Mouse (Mus musculus): ENCODE data around the gene Fam98c. TPM values are rescaled to one million over a fixed set of nuclear protein-coding genes. Genes with fewer than 3 reads are reported as not detected.
"Not testable (repeated sequence)": the region's sequence is repeated elsewhere in the genome, so short reads cannot be mapped to it uniquely, and the experiment has no call there.

The Fam98c gene
- polyA plus RNA-seq, 1 experiment from 2014 or later: 19.1 TPM

GRCm38 (mm10) chr7:29146625-29147367, 9.2 kb downstream of the Fam98c start:
- no peaks in the 10 kb centered on the region for H3K4me1 ChIP-seq (ENCODE audit: control insufficient read depth, insufficient read depth, low read length)
- DNase-seq (ENCODE audit: low spot score) (no peak), ATAC-seq (ENCODE audit: insufficient read depth, low FRiP score, low TSS enrichment) (no peak)
- no peak overlapping the region for H3K27ac ChIP-seq (ENCODE audit: low read depth, low read length)
- H3K4me2 ChIP-seq (ENCODE audit: low read depth): no peak overlapping the region
- H3K4me3 ChIP-seq (ENCODE audit: low read depth, low read length): no peak overlapping the region
- no peaks in the 10 kb centered on the region for H3K36me3 ChIP-seq (ENCODE audit: control insufficient read depth, insufficient read depth, low read length)
- no peak overlapping the region for H3K9ac ChIP-seq (ENCODE audit: low read length)
- WGBS: 85% methylated on average over 7 of the region's 7 CpGs
- no peaks in the 10 kb centered on the region for H3K9me3 ChIP-seq (ENCODE audit: control insufficient read depth, low read length)
- no peaks in the 10 kb centered on the region for H3K27me3 ChIP-seq (ENCODE audit: control insufficient read depth, insufficient read depth, low read length)

GRCm38 (mm10) chr7:29144006-29144405, 12.0 kb downstream of the Fam98c start:
- Histone ChIP-seq H3K9ac (ENCODE audit: low read length) (no peak overlapping the region), H3K4me1 (ENCODE audit: control insufficient read depth, insufficient read depth, low read length) (no peaks in the 10 kb centered on the region), H3K27me3 (ENCODE audit: control insufficient read depth, insufficient read depth, low read length) (no peaks in the 10 kb centered on the region), H3K9me3 (ENCODE audit: control insufficient read depth, low read length) (no peaks in the 10 kb centered on the region), H3K36me3 (ENCODE audit: control insufficient read depth, insufficient read depth, low read length) (no peaks in the 10 kb centered on the region), H3K4me3 (ENCODE audit: low read depth, low read length) (no peak overlapping the region), H3K27ac (ENCODE audit: low read depth, low read length) (no peak overlapping the region), H3K4me2 (ENCODE audit: low read depth) (no peak overlapping the region)
- WGBS: 92% methylated on average over 4 of the region's 4 CpGs
- ATAC-seq (ENCODE audit: insufficient read depth, low FRiP score, low TSS enrichment) (no peak), DNase-seq (ENCODE audit: low spot score) (no peak)

- H3K27ac ChIP-seq (ENCODE audit: low read depth, low read length): no peak overlapping the region
- H3K4me1 ChIP-seq (ENCODE audit: control insufficient read depth, insufficient read depth, low read length): no peaks in the 10 kb centered on the region
- 89% methylated on average over 8 of the region's 8 CpGs for WGBS
- H3K36me3 ChIP-seq (ENCODE audit: control insufficient read depth, insufficient read depth, low read length): no peaks in the 10 kb centered on the region
- no peak for DNase-seq (ENCODE audit: low spot score)
- ATAC-seq (ENCODE audit: insufficient read depth, low FRiP score, low TSS enrichment): no peak
- no peak overlapping the region for H3K4me2 ChIP-seq (ENCODE audit: low read depth)
- no peak overlapping the region for H3K4me3 ChIP-seq (ENCODE audit: low read depth, low read length)
- no peak overlapping the region for H3K9ac ChIP-seq (ENCODE audit: low read length)
- H3K9me3 ChIP-seq (ENCODE audit: control insufficient read depth, low read length): no peaks in the 10 kb centered on the region
- H3K27me3 ChIP-seq (ENCODE audit: control insufficient read depth, insufficient read depth, low read length): no peaks in the 10 kb centered on the region
Measured at GRCm38 (mm10) chr7:29141416-29141815, 14.6 kb downstream of the Fam98c start.

- not testable (repeated sequence) for H3K36me3 ChIP-seq (ENCODE audit: control insufficient read depth, insufficient read depth, low read length); H3K27ac ChIP-seq (ENCODE audit: low read depth, low read length); H3K4me1 ChIP-seq (ENCODE audit: control insufficient read depth, insufficient read depth, low read length); H3K9me3 ChIP-seq (ENCODE audit: control insufficient read depth, low read length); H3K4me3 ChIP-seq (ENCODE audit: low read depth, low read length); H3K9ac ChIP-seq (ENCODE audit: low read length); DNase-seq (ENCODE audit: low spot score); ATAC-seq (ENCODE audit: insufficient read depth, low FRiP score, low TSS enrichment); H3K27me3 ChIP-seq (ENCODE audit: control insufficient read depth, insufficient read depth, low read length); H3K4me2 ChIP-seq (ENCODE audit: low read depth)
- 90% methylated on average over 3 of the region's 4 CpGs for WGBS
Measured at GRCm38 (mm10) chr7:29139237-29139636, 16.8 kb downstream of the Fam98c start.

- no peak for DNase-seq (ENCODE audit: low spot score)
- Histone ChIP-seq H3K36me3 (ENCODE audit: control insufficient read depth, insufficient read depth, low read length) (no peaks in the 10 kb centered on the region), H3K9ac (ENCODE audit: low read length) (no peak overlapping the region), H3K27me3 (ENCODE audit: control insufficient read depth, insufficient read depth, low read length) (peaks cover 6% of the 10 kb centered on the region; the same call in 1 of the 2 replicates), H3K4me3 (ENCODE audit: low read depth, low read length) (no peak overlapping the region), H3K9me3 (ENCODE audit: control insufficient read depth, low read length) (no peaks in the 10 kb centered on the region), H3K4me1 (ENCODE audit: control insufficient read depth, insufficient read depth, low read length) (no peaks in the 10 kb centered on the region; the same call in 1 of the 2 replicates), H3K27ac (ENCODE audit: low read depth, low read length) (no peak overlapping the region), H3K4me2 (ENCODE audit: low read depth) (no peak overlapping the region)
- no peak for ATAC-seq (ENCODE audit: insufficient read depth, low FRiP score, low TSS enrichment)
- whole genome bisulfite sequencing: 48% methylated on average over 16 of the region's 16 CpGs
Measured at GRCm38 (mm10) chr7:29137429-29137828, 18.6 kb downstream of the Fam98c start.

- Histone ChIP-seq H3K36me3 (ENCODE audit: control insufficient read depth, insufficient read depth, low read length) (no peaks in the 10 kb centered on the region), H3K4me3 (ENCODE audit: low read depth, low read length) (no peak within 1 kb of the TSS), H3K27me3 (ENCODE audit: control insufficient read depth, insufficient read depth, low read length) (peaks cover 6% of the 10 kb centered on the region; the same call in 1 of the 2 replicates), H3K27ac (ENCODE audit: low read depth, low read length) (no peak within 1 kb of the TSS), H3K4me2 (ENCODE audit: low read depth) (peak within 1 kb of the TSS; percentile 37), H3K9me3 (ENCODE audit: control insufficient read depth, low read length) (no peaks in the 10 kb centered on the region), H3K4me1 (ENCODE audit: control insufficient read depth, insufficient read depth, low read length) (no peaks in the 10 kb centered on the region; the same call in 1 of the 2 replicates), H3K9ac (ENCODE audit: low read length) (peak within 1 kb of the TSS; percentile 26; the same call in 1 of the 2 replicates)
- no peak for DNase-seq (ENCODE audit: low spot score)
- 2% methylated on average over 11 of the region's 20 CpGs for WGBS
- ATAC-seq (ENCODE audit: insufficient read depth, low FRiP score, low TSS enrichment): no peak
Measured at GRCm38 (mm10) chr7:29134693-29135386, 21.2 kb downstream of the Fam98c start, which contains the start of gene Rasgrp4. Gene Rasgrp4, plus strand, starts transcription at chr7:29134851.

- Histone ChIP-seq H3K36me3 (ENCODE audit: control insufficient read depth, insufficient read depth, low read length) (no peaks in the 10 kb centered on the region), H3K4me2 (ENCODE audit: low read depth) (peak overlapping the region; percentile 37), H3K27me3 (ENCODE audit: control insufficient read depth, insufficient read depth, low read length) (peaks cover 6% of the 10 kb centered on the region; the same call in 1 of the 2 replicates), H3K4me1 (ENCODE audit: control insufficient read depth, insufficient read depth, low read length) (no peaks in the 10 kb centered on the region; the same call in 1 of the 2 replicates), H3K4me3 (ENCODE audit: low read depth, low read length) (no peak overlapping the region), H3K9me3 (ENCODE audit: control insufficient read depth, low read length) (no peaks in the 10 kb centered on the region), H3K9ac (ENCODE audit: low read length) (no peak overlapping the region), H3K27ac (ENCODE audit: low read depth, low read length) (no peak overlapping the region)
- DNase-seq (ENCODE audit: low spot score): no peak
- no peak for ATAC-seq (ENCODE audit: insufficient read depth, low FRiP score, low TSS enrichment)
- under 1% methylated on average over 4 of the region's 4 CpGs for WGBS
Measured at GRCm38 (mm10) chr7:29134230-29134629, 21.8 kb downstream of the Fam98c start.

GRCm38 (mm10) chr7:29128725-29129124, 27.3 kb downstream of the Fam98c start:
- WGBS: 45% methylated on average over 2 of the region's 2 CpGs
- H3K4me1 ChIP-seq (ENCODE audit: control insufficient read depth, insufficient read depth, low read length): peaks cover 2% of the 10 kb centered on the region; the same call in 1 of the 2 replicates
- no peak for ATAC-seq (ENCODE audit: insufficient read depth, low FRiP score, low TSS enrichment)
- DNase-seq (ENCODE audit: low spot score): no peak
- H3K9me3 ChIP-seq (ENCODE audit: control insufficient read depth, low read length): no peaks in the 10 kb centered on the region
- no peak overlapping the region for H3K4me2 ChIP-seq (ENCODE audit: low read depth)
- no peaks in the 10 kb centered on the region for H3K36me3 ChIP-seq (ENCODE audit: control insufficient read depth, insufficient read depth, low read length)
- H3K4me3 ChIP-seq (ENCODE audit: low read depth, low read length): no peak overlapping the region
- no peak overlapping the region for H3K9ac ChIP-seq (ENCODE audit: low read length)
- H3K27me3 ChIP-seq (ENCODE audit: control insufficient read depth, insufficient read depth, low read length): no peaks in the 10 kb centered on the region
- no peak overlapping the region for H3K27ac ChIP-seq (ENCODE audit: low read depth, low read length)

Data from neural tube, embryonic 11.5 days (tissue).